Mouse (Mus musculus) spleen, postnatal 10 days (tissue): Measurements from ENCODE around the gene Gm14226.
"Not testable (repeated sequence)": the region's sequence is repeated elsewhere in the genome, so short reads cannot be mapped to it uniquely, and the experiment has no call there.

ENCODE experiments used
- DNase-seq, 2 experiments: peaks; one replicate each; pipeline ENCODE4 v3.0.0; 2021 to 2022; ENCODE audit warnings: low spot score in 2 of 2

Gm14226 gene

DNA sequence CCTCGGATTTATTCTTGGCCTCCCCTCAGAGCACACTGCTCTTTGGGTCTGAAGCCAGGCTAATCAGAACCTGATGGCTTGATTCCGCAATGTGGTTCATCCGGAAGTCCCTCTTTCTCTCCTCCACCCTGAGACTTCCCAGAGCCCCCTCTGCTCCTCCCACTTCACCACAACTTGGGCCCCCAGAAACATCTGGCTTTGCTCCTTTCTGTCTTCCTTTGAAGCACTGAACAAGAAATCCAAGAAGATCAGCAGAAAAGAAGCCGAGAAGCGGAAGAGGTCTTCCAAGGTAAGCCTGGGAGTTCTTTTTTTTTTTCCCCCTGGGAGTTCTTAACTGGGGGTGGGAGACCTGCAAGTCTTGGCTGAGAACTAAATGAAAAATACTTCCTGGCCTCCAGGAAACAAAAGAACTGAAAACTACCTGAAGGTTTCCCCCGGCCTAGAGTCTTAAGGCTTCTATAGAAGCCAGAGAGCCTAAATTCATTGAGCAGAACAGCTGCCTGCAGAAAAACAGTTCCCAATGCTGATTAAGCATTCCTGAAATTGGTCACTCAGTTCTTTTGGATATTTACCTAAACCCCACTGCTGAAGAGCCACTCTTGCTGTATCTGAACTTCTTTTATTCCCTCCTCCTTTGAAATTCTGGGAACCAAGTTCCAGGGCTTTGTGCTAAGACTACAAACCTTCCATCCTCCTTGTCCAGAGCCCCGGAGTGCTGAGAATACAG is 29.5 kb downstream of the Gm14226 start:
- DNase-seq: no peak

DNA sequence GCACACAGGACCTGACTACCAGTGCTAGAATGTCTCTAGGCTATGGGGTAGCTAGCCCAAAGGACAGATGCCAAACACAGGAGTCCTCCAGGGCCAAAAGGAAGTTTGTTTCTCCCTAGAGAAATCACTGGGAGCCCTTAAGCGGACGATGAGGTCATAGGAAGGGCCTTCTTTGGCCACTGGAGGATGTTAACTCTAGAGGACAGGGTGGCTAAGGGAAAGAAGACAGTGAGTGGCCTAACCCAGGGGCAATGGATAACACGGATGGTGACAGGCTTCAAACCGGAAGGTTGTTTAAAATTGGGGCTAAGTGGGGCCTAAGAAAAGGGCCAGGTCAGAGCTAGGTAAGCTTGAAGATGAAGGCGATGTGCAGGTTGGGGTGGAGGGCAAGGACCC is 32.0 kb downstream of the Gm14226 start:
- no peak for DNase-seq

DNA sequence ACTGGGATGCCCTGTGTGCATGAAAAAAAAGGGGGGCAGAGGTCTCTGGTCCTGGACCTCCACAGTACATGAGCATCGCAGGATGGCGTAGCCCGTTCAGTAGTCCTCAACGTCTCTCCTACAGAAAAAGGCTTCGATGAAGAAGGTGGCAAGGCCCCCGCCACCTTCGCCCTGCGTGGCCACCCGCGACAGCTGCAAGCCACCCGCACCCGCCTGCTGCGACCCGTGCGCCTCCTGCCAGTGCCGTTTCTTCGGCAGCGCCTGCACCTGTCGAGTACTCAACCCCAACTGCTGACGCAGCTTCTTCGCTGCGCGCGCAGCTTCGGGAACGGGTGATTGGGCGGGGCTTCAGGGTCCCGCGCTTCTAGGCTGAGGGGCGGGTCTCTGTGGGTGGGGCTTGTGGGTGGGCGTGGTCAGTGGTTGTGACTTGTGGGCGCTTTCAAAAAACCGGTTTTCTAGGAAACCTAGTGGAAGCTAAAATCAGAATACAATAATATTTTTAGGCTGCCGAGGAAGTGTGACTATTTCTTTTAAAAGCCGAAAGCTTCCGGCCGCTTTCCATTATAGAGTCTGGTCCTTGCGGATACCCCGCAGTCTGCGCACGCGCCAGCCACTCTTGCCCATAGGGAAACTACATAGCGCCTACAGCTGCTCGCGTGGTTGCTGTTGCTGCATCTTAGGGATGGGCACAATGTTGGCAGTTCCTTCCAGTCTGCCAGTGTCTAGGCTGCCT is 32.6 kb downstream of the Gm14226 start:
- peak; percentile 97 to 99 for DNase-seq

DNA sequence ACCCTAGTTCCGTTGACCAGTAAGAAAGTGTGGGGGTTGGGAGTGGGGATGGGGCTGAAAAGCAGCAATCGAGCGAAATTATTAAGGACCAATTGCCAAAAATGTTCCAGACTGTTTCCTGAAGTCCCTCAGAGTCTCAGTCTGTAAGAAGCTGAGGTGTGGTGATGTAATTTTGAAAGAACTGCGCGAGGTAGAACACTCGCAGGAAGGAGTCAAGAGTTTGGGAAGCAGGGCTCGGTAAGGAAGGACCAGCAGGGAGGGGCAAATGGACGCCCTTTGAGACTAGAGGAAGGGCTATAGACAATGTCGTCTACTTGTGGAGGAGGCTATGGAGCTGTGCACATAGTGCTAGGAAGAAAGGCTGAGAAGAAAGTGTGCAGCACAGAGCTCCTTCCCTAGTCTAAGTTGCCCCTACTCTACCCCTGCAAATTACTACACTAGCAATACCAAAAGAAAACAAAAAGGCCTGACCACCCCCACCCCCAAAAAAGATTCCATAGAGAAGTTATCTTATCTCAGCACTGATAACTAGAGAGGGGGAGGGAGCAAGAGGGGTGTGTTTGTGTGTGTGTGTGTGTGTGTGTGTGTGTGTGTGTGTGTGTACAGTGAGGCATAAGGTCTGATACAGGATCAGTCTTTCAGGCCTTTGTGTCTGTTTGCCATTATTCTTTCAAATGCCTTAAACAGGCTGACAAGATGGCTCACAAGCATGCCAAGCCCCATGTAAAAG is 33.7 kb downstream of the Gm14226 start:
- DNase-seq: no peak

DNA sequence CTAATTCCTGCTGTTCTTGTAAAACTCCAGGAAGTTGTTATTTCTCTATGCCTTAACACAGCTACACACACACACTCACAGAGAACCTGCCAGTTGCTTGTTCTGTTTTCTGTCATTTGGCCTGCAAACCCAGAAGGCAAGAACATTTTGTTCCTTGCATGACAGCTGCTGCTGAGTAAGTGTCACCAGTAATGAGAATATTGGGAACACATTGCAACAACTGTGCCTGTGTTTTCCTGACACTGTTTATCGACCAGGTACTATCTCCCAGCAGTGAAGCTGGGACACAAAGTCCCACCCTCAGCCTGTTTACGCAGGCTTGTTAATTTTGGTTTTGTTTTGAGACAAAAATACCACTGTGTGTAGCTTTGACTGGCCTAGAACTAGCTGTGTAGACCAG is 34.6 kb downstream of the Gm14226 start:
- DNase-seq: no peak

DNA sequence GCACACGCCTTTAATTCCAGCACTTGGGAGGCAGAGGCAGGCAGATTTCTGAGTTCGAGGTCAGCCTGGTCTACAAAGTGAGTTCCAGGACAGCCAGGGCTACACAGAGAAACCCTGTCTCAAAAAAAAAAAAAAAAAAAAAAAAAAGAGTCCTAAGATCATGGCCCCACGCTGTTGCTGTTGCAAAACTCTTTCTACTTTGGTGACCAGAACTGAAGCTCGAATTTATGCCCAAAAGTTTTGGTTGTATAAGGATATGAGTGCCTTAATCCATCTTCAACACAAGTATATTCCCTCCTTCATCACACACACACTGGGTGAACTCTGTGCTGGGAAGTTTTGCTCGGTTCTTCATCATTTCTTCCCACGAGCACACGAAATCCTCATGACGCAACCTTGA is 35.4 kb downstream of the Gm14226 start:
- DNase-seq: not testable (repeated sequence)

DNA sequence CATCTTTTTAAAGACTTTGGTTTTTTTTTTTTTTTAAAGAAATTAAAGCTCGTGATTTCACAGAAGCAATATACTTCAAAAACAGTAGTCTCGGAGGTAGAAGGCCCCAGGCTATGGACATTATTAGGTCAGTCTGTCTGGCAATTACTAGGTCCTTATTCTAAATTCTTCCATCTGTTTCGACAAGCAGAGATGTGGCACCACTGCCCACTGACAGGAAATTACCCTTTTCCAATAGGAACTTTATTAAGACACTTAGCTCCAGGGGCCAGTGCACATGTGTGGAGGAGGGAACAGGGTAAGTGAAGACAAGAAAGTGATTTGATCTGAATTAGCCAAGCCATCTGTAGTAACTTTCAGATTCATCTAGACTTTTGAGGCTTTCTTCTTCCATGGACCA is 36.6 kb downstream of the Gm14226 start:
- no peak for DNase-seq

DNA sequence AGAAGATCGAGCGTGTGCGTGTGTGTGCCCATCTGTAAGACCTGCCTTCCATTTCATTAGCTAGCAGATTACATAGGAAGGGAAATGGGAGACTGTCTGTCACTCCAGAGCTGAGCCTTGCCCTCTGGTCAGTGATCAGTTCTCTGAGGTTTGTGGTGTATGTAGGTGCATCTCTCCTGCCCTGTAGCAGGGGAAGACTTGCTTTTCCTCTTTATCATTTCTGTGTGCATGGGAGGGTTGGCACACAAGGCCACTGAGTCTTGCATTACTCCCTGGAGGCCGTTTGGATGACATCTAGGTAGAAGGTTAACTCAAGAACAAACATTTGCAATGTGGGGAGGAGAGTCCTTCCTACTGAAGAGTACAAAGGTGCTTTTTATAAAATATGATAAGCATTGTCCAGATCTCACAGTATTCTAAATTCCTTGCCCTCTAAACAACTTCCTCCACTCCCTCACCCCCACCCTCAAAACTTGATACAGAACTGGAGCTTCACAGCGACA is 38.1 kb downstream of the Gm14226 start:
- DNase-seq: no peak

DNA sequence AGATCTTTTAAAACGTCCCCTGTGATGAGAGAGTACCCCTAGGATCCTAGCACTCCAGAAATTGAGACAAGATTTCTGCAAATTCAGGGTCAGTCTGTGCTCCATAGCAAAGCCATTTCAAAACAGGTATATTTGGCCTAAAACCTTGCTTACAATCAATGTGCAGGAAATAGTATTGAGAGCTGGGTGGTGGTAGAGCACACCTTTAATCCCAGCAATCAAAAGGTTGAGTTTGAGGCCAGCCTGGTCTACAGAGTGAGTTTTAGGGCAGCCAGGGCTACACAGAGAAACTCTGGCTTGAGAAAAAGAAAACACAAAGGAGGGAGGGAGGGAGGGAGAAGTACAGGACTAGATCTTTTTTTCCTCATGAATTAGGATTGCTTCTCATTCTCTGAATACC is 39.3 kb downstream of the Gm14226 start:
- no peak for DNase-seq

DNA sequence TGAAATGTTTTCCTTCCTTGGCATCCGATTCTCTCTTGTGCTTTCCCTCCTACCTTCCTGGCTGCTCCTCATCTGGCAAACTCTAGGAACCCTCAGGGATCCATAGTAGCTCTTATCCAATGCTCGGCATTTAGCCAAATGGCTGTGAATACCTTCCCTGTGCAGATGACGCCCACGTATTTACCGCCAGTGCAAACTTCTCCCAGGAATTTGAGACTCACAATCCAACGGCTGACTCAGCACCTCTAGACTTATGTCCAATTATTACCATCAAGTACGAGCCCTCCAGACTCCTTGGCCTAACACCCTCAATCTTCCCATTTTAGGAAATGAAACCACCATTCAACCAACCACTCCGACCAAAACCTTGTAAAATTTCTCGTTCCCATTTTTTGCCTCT is 53.0 kb downstream of the Gm14226 start:
- no peak for DNase-seq

DNA sequence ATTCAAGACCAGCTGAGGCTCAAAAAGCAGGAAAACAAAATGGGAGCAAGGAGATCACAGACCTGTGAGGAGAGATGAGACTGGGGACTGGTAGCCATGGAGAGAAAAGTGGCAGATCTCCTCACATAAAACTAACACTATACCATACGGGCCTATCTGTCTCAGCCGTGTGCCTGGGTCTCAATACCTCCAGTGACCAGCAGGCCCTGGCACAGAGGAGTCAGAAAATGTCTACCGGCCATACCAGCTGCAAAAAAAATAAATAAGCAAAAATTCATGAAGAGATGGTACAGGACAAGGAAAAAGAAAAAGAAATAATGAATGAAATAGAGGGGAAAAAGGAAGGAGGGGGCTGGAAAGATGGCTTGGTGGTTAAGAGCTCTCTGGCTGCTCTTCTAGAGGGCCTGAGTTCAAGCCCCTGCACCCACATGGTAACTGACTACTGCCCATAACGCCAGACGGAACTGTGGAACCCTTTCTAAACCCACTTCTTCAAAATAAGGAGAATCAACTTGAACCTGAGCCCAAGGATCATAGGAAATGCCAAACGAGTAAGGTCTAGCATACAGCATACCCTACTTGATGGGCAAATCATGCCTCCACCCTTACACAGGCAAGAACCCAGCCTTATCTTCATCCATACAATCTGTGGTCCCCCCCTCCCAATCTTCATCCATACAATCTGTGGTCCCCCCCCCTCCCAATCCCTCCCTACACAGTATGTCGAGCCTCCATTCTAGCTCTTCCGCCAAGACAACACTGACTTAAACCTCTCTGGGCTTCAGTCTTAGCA is 54.5 kb downstream of the Gm14226 start:
- DNase-seq: no peak

DNA sequence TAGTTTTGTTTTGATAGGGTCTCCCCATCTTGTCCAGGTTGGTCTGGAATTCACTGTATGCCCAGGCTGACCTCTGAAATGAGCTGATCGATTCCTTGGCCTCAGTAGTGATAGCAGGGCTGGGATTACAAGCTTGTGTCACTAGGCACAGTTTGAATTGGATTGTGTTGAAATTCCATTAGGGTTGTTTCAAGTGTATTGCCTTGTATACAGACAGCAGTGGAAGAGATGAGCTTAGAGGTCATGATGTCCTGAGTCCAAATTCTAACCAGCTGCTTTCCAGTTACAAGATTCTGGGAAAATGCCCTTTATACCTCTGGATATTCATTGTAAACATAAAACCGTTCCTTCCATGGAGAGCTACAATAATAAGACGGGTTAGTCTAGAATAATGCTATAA is 55.3 kb downstream of the Gm14226 start:
- no peak for DNase-seq

DNA sequence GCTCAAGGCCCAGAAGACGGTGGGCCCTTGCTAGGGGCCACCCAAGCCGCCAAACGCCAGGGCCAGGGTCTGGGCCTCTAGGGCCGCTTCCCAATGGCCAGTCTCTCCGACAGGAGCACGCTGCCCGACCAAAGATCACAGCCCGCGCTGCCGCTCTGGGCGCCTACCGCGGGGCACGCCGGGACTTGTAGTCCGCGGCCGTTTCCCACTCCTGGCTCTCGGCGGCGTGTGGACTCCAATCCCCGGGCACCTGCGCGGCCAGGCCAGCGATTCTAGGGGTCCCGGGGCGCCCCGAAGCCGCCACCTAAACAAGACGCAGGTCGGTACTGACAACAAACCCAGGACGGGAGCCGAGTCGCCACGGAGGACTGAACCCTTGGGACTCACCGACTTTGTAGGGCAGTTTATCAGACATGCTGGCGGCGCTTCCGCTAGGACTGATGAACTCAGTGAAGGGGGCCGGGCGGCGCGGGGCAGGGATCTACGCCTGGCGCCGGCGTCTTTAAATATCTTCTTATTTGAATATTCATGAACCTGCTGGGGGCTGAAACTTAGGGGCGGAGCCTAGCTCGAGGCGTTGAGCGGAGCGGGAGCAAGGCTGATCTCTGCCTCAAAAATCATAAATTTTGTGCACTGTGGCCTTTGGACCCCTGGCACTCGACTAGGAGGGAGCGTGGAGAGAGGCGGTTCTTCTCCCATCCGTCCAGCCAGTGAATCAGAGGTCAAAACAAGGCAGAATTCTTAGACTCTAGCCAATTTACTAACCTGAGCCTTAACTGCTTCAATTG is 56.1 kb downstream of the Gm14226 start, which contains the start of gene Ahcy:
TSS of gene Ahcy (minus strand) at position 520 of the 788 bp plus-strand sequence.
- peak; percentile 91 for DNase-seq

DNA sequence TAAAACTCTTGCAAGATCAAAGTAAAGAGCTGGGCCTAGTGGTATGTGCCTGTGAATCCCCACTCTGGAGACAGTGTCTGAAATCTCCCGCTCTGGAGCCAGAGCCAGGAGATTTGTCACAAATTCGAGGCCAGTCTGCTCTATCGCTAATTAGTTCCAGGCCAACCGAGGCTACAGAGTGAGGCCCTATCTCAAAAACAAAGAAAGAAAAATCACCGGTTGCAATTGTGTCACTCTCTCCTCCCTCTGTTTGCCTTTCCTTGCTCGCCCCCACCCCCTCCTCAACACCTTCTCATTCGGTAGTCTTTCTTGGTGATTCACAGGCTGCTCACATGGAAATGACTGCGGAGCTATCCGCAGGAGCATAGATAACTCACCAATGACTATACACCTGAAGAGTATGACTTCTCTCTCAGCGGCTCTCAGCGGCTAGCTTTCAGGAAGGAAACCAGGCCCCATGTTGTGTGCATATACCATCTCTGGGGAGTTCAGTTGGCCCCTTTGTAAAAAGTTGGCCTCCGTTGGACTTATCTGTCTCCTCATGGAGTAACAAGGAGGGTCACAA is 56.8 kb downstream of the Gm14226 start:
- peak; percentile 17 to 31 for DNase-seq

DNA sequence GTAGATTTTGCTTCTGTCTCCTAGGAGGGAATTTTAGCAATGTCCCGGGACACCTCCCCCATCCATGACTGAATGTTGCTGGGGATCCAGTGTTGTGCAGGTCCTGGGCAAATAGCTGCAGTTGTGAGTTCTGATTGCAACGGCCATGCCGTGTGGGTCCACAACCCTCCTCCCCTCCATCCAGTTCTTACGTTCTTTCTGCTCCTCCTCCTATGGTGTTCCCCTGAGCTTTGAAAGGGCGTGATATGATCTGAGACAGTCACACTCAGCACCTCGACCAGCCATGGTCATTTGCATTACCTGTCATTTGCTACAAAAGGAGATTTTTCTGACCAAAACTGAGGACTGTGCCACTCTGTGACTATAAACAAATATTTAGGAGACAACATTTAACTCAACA is 57.6 kb downstream of the Gm14226 start:
- DNase-seq: no peak
